Mouse (Mus musculus) MEL (cell line): ENCODE data around the gene Gins1. TPM values are rescaled to one million over a fixed set of nuclear protein-coding genes. Genes with fewer than 3 reads are reported as not detected.
A peak's percentile ranks its signal among the peaks of the same experiment; 100 is the strongest.

Experiments used
- DNase-seq: peaks from one replicate; pipeline ENCODE4 v3.0.0; 2011; ENCODE audit warnings: low read depth, low spot score
- H3K27ac ChIP-seq: 2 replicates; pipeline ENCODE4 v1.5.1; 2012; ENCODE audit warnings: low read depth, mild to moderate bottlenecking, control low read depth, low read length, moderate library complexity; ENCODE audit not compliant: control insufficient read depth
- H3K27me3 ChIP-seq, 2 experiments: fragments of 150-350 bp in 1 of 2; sonication (generic) in 1 of 2; 2 replicates each; pipeline ENCODE4 v1.6.1; 2012; ENCODE audit warnings: low read length in 2 of 2, mild to moderate bottlenecking in 2 of 2, improper control_type of control experiment in 1 of 2, moderate library complexity in 1 of 2; ENCODE audit not compliant: insufficient read depth in 2 of 2, control insufficient read depth in 1 of 2
- H3K36me3 ChIP-seq, 2 experiments: 2 replicates each; pipeline ENCODE4 v1.6.1; 2012 to 2014; ENCODE audit warnings: low read length in 2 of 2, improper control_type of control experiment in 1 of 2, inconsistent platforms in 1 of 2, mild to moderate bottlenecking in 1 of 2; ENCODE audit not compliant: insufficient read depth in 2 of 2, control insufficient read depth in 1 of 2
- H3K4me1 ChIP-seq, 2 experiments: fragments of 150-350 bp in 1 of 2; sonication (generic) in 1 of 2; 2 replicates each; pipeline ENCODE4 v1.6.1; 2012; ENCODE audit warnings: low read length in 2 of 2, improper control_type of control experiment in 1 of 2, mild to moderate bottlenecking in 1 of 2; ENCODE audit not compliant: insufficient read depth in 2 of 2, control insufficient read depth in 1 of 2
- H3K4me3 ChIP-seq, 2 experiments: fragments of 150-350 bp in 1 of 2; sonication (generic) in 1 of 2; 2 replicates each; pipeline ENCODE4 v1.5.1; 2012; ENCODE audit warnings: low read depth in 2 of 2, low read length in 2 of 2, mild to moderate bottlenecking in 2 of 2, moderate library complexity in 2 of 2, control low read depth in 1 of 2, improper control_type of control experiment in 1 of 2; ENCODE audit not compliant: control insufficient read depth in 1 of 2, insufficient read depth in 1 of 2
- H3K79me2 ChIP-seq: 2 replicates; pipeline ENCODE4 v1.6.1; 2012; ENCODE audit warnings: mild to moderate bottlenecking, low read length, moderate library complexity; ENCODE audit not compliant: control insufficient read depth, poor library complexity, insufficient read depth
- H3K9ac ChIP-seq: 2 replicates; pipeline ENCODE4 v1.6.1; 2012; ENCODE audit warnings: low read depth, mild to moderate bottlenecking, control low read depth, low read length, moderate library complexity; ENCODE audit not compliant: control insufficient read depth, poor library complexity, severe bottlenecking
- H3K9me3 ChIP-seq: fragments of 150-350 bp; sonication (generic); replicated peaks from 2 replicates; pipeline ENCODE4 v1.6.1; 2012; ENCODE audit warnings: mild to moderate bottlenecking, low read length, improper control_type of control experiment, moderate library complexity; ENCODE audit not compliant: insufficient read depth
- BHLHE40 ChIP-seq: IDR thresholded peaks from 2 replicates; pipeline ENCODE4 v1.6.1; 2012; ENCODE audit warnings: low read depth, mild to moderate bottlenecking, inconsistent platforms, low read length, improper control_type of control experiment, borderline replicate concordance
- CHD2 ChIP-seq: IDR thresholded peaks from 2 replicates; pipeline ENCODE4 v1.6.1; 2011; ENCODE audit warnings: low read length, improper control_type of control experiment
- CTCF ChIP-seq, 3 experiments: IDR thresholded peaks in 2 of 3; conservative IDR thresholded peaks in 1 of 3; 2 replicates each; pipeline ENCODE4 v1.5.1; 2011 to 2012; ENCODE audit warnings: low read length in 3 of 3, low read depth in 2 of 3, mild to moderate bottlenecking in 2 of 3, improper control_type of control experiment in 1 of 3, inconsistent platforms in 1 of 3, mixed read lengths in 1 of 3, moderate library complexity in 1 of 3; ENCODE audit not compliant: control insufficient read depth in 1 of 3, insufficient read depth in 1 of 3, poor library complexity in 1 of 3, severe bottlenecking in 1 of 3
- E2F4 ChIP-seq: IDR thresholded peaks from 2 replicates; pipeline ENCODE4 v1.6.1; 2011; ENCODE audit warnings: low read depth, low read length, improper control_type of control experiment, borderline replicate concordance
- ELF1 ChIP-seq: IDR thresholded peaks from 2 replicates; pipeline ENCODE4 v1.6.1; 2014; ENCODE audit warnings: low read depth, mild to moderate bottlenecking, inconsistent platforms, low read length, improper control_type of control experiment, moderate library complexity
- EP300 ChIP-seq, 2 experiments: IDR thresholded peaks; 2 replicates each; pipeline ENCODE4 v1.6.1; 2011; ENCODE audit warnings: improper control_type of control experiment in 2 of 2, low read length in 2 of 2, low read depth in 1 of 2, mild to moderate bottlenecking in 1 of 2
- ETS1 ChIP-seq: IDR thresholded peaks from 2 replicates; pipeline ENCODE4 v1.6.1; 2012; ENCODE audit warnings: low read depth, mild to moderate bottlenecking, inconsistent platforms, low read length, improper control_type of control experiment, moderate library complexity
- GABPA ChIP-seq: IDR thresholded peaks from 2 replicates; pipeline ENCODE4 v1.6.1; 2012; ENCODE audit warnings: low read depth, mild to moderate bottlenecking, inconsistent platforms, low read length, improper control_type of control experiment, moderate library complexity
- GATA1 ChIP-seq: IDR thresholded peaks from 2 replicates; pipeline ENCODE4 v1.6.1; 2011; ENCODE audit warnings: low read depth, low read length, improper control_type of control experiment
- HCFC1 ChIP-seq: IDR thresholded peaks from 2 replicates; pipeline ENCODE4 v1.6.1; 2012; ENCODE audit warnings: low read depth, mild to moderate bottlenecking, inconsistent platforms, low read length, improper control_type of control experiment, moderate library complexity
- JUND ChIP-seq: IDR thresholded peaks from 2 replicates; pipeline ENCODE4 v1.6.1; 2011; ENCODE audit warnings: low read depth, mild to moderate bottlenecking, improper control_type of control experiment, low read length
- KAT2A ChIP-seq: conservative IDR thresholded peaks from 2 replicates; pipeline ENCODE4 v1.6.1; 2012; ENCODE audit warnings: low read depth, low read length, improper control_type of control experiment, inconsistent platforms
- MAFK ChIP-seq: IDR thresholded peaks from 2 replicates; pipeline ENCODE4 v1.6.1; 2011; ENCODE audit warnings: low read depth, mild to moderate bottlenecking, low read length, improper control_type of control experiment, borderline replicate concordance
- MAX ChIP-seq: IDR thresholded peaks from 2 replicates; pipeline ENCODE4 v1.6.1; 2011; ENCODE audit warnings: low read length, improper control_type of control experiment
- MAZ ChIP-seq: IDR thresholded peaks from 2 replicates; pipeline ENCODE4 v1.6.1; 2012; ENCODE audit warnings: low read depth, mild to moderate bottlenecking, inconsistent platforms, low read length, improper control_type of control experiment
- MEF2A ChIP-seq: IDR thresholded peaks from 2 replicates; pipeline ENCODE4 v1.6.1; 2014; ENCODE audit warnings: low read depth, mild to moderate bottlenecking, inconsistent platforms, low read length, improper control_type of control experiment; ENCODE audit not compliant: poor library complexity, insufficient replicate concordance, severe bottlenecking; ENCODE audit errors: extremely low read depth
- MXI1 ChIP-seq: IDR thresholded peaks from 2 replicates; pipeline ENCODE4 v1.6.1; 2011; ENCODE audit warnings: mild to moderate bottlenecking, low read depth, low read length, improper control_type of control experiment
- MYB ChIP-seq: IDR thresholded peaks from 2 replicates; pipeline ENCODE4 v1.6.1; 2011; ENCODE audit warnings: mild to moderate bottlenecking, low read depth, low read length, improper control_type of control experiment
- MYC ChIP-seq: IDR thresholded peaks from 2 replicates; pipeline ENCODE4 v1.6.1; 2011; ENCODE audit warnings: low read depth, mild to moderate bottlenecking, low read length, improper control_type of control experiment, moderate library complexity
- NELFE ChIP-seq: IDR thresholded peaks from 2 replicates; pipeline ENCODE4 v1.6.1; 2011; ENCODE audit warnings: low read depth, low read length, improper control_type of control experiment
- NRF1 ChIP-seq: IDR thresholded peaks from 2 replicates; pipeline ENCODE4 v1.6.1; 2014; ENCODE audit warnings: low read depth, mild to moderate bottlenecking, inconsistent platforms, low read length, improper control_type of control experiment, moderate library complexity; ENCODE audit not compliant: poor library complexity, insufficient read depth, severe bottlenecking
- POLR2AphosphoS2 ChIP-seq: IDR thresholded peaks from 2 replicates; pipeline ENCODE4 v1.6.1; 2011; ENCODE audit warnings: low read length, improper control_type of control experiment
- POLR2AphosphoS5 ChIP-seq: IDR thresholded peaks from 2 replicates; pipeline ENCODE4 v1.6.1; 2012; ENCODE audit warnings: low read depth, borderline replicate concordance, mild to moderate bottlenecking, inconsistent platforms, low read length, moderate library complexity, mixed read lengths
- RAD21 ChIP-seq: IDR thresholded peaks from 2 replicates; pipeline ENCODE4 v1.6.1; 2011; ENCODE audit warnings: mild to moderate bottlenecking, low read depth, low read length, improper control_type of control experiment
- SIN3A ChIP-seq: IDR thresholded peaks from 2 replicates; pipeline ENCODE4 v1.6.1; 2012; ENCODE audit warnings: low read length, improper control_type of control experiment, inconsistent platforms
- SMC3 ChIP-seq: IDR thresholded peaks from 2 replicates; pipeline ENCODE4 v1.6.1; 2011; ENCODE audit warnings: low read depth, low read length, improper control_type of control experiment
- TAL1 ChIP-seq: IDR thresholded peaks from 2 replicates; pipeline ENCODE4 v1.6.1; 2012; ENCODE audit warnings: mild to moderate bottlenecking, inconsistent platforms, low read length, moderate library complexity, mixed read lengths
- TBP ChIP-seq: IDR thresholded peaks from 2 replicates; pipeline ENCODE4 v1.8.0; 2011; ENCODE audit warnings: low read depth, low read length, improper control_type of control experiment
- TCF12 ChIP-seq: IDR thresholded peaks from 2 replicates; pipeline ENCODE4 v1.6.1; 2014; ENCODE audit warnings: low read depth, mild to moderate bottlenecking, inconsistent platforms, low read length, improper control_type of control experiment, moderate library complexity
- UBTF ChIP-seq: IDR thresholded peaks from 2 replicates; pipeline ENCODE4 v1.6.1; 2012; ENCODE audit warnings: low read depth, mild to moderate bottlenecking, inconsistent platforms, low read length, improper control_type of control experiment, moderate library complexity, borderline replicate concordance; ENCODE audit not compliant: insufficient read depth
- USF1 ChIP-seq: IDR thresholded peaks from 2 replicates; pipeline ENCODE4 v1.6.1; 2014; ENCODE audit warnings: low read depth, mild to moderate bottlenecking, inconsistent platforms, low read length, improper control_type of control experiment, moderate library complexity
- USF2 ChIP-seq, 2 experiments: IDR thresholded peaks; 2 replicates each; pipeline ENCODE4 v1.6.1; 2011 to 2012; ENCODE audit warnings: improper control_type of control experiment in 2 of 2, low read length in 2 of 2, borderline replicate concordance in 1 of 2, inconsistent platforms in 1 of 2, low read depth in 1 of 2, mild to moderate bottlenecking in 1 of 2; ENCODE audit not compliant: insufficient read depth in 1 of 2
- ZC3H11A ChIP-seq: IDR thresholded peaks from 2 replicates; pipeline ENCODE4 v1.6.1; 2012; ENCODE audit warnings: low read depth, mild to moderate bottlenecking, inconsistent platforms, low read length, improper control_type of control experiment
- ZKSCAN1 ChIP-seq: IDR thresholded peaks from 2 replicates; pipeline ENCODE4 v1.6.1; 2012; ENCODE audit warnings: low read depth, mild to moderate bottlenecking, inconsistent platforms, low read length, improper control_type of control experiment, moderate library complexity
- ZMIZ1 ChIP-seq: IDR thresholded peaks from 2 replicates; pipeline ENCODE4 v1.6.1; 2012; ENCODE audit warnings: low read depth, mild to moderate bottlenecking, inconsistent platforms, low read length, improper control_type of control experiment, moderate library complexity
- ZNF384 ChIP-seq: IDR thresholded peaks from 2 replicates; pipeline ENCODE4 v1.6.1; 2012; ENCODE audit warnings: low read depth, mild to moderate bottlenecking, inconsistent platforms, low read length, improper control_type of control experiment
- polyA plus RNA-seq, 2 experiments: library from polyadenylated mRNA; stranded (reverse) in 1 of 2; unstranded in 1 of 2; fragments of >175 nt in 1 of 2; fragments of >200 nt in 1 of 2; gene quantifications; 2 replicates each; pipeline versions ENCODE4 v1.2.1 to v1.2.4; 2012; ENCODE audit warnings: low replicate concordance in 2 of 2, low read depth in 1 of 2; ENCODE audit not compliant: insufficient read length in 2 of 2, insufficient read depth in 1 of 2, missing spikeins in 1 of 2
- total RNA-seq: library from RNA; depleted of rRNA; stranded (reverse); fragments of 300-350 nt; gene quantifications from 2 replicates; pipeline ENCODE4 v1.2.3, GENCODE M21; 2012

Gene Gins1
- total and polyA plus RNA-seq, 3 experiments: 64.8 to 68.7 TPM; not detected in 1

DNA sequence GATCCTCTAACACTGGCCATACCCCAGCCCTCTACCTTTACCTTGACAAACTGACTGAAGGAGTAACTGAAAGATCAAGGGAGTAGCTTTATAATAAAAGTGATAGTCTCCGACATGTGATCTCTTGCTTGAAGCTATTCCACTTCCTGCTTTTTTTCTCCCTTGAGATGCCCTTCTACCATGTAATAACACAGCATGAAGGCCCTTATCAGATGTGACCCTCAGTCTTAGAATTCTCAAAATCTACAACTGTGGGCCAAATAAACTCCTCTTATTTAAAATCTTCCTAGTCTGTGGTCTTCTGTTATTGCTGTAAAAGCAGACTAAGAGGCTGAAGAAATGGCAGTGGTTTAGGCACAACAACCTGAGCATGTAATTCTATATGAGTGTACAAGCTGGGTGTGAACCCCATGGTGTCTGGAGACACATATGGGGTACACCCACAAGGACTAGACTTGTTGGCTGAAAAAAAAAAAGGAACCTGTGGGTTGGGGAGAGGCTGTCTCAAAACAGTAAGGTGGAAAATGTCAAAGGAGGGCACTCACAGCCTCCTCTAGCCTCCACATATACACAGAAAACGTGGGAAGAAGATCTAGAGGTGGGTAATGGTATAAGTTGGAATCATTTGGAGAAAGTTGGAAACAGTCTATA is 10.5 kb upstream of the Gins1 start:
- H3K4me1 ChIP-seq: peaks cover 11 to 18% of the 10 kb centered on the region in 2 experiments
- H3K79me2 ChIP-seq: no peaks in the 10 kb centered on the region
- H3K9ac ChIP-seq: no peak overlapping the region
- peak overlapping the region in 1 of 2 experiments; percentile 28; a peak in 1 of 4 replicates for H3K4me3 ChIP-seq
- peaks cover 0 to 17% of the 10 kb centered on the region in 2 experiments; a peak in 3 of 4 replicates for H3K36me3 ChIP-seq
- no peaks in the 10 kb centered on the region for H3K27me3 ChIP-seq
- no peaks in the 10 kb centered on the region for H3K9me3 ChIP-seq
- peak; percentile 75 for DNase-seq
- peak overlapping the region; percentile 67 for H3K27ac ChIP-seq
- 0 out of 4 replicates have a peak, but pooled peaks of 1 of the 2 experiments have one; percentile 11 for TF ChIP-seq EP300 (IDR thresholded peaks at IDR 0.05; ENCODE audit: low read depth in 1 of 2, low read length in 2 of 2)
- no peak for TF ChIP-seq MYC
- TF ChIP-seq JUND: no peak
- TF ChIP-seq ZKSCAN1: no peak
- 0 out of 2 replicates have a peak, but pooled peaks have one; percentile 9 for TF ChIP-seq SMC3
- TF ChIP-seq ZC3H11A: no peak
- TF ChIP-seq BHLHE40: no peak
- TF ChIP-seq TCF12: no peak
- no peak for TF ChIP-seq MAFK
- TF ChIP-seq CHD2: no peak; the same call in 1 of the 2 replicates
- no peak for TF ChIP-seq MYB
- TF ChIP-seq GABPA: no peak
- no peak for TF ChIP-seq ZMIZ1
- 0 out of 2 replicates have a peak, but pooled peaks have one; percentile 21 for TF ChIP-seq NELFE
- TF ChIP-seq RAD21: no peak
- no peak for TF ChIP-seq USF2 (IDR thresholded peaks at IDR 0.05; ENCODE audit: borderline replicate concordance in 1 of 2, insufficient read depth in 1 of 2, low read depth in 1 of 2, low read length in 2 of 2)
- TF ChIP-seq MAZ: no peak
- TF ChIP-seq SIN3A: peak; percentile 66
- TF ChIP-seq ZNF384: peak; percentile 84
- peak; percentile 71 for TF ChIP-seq USF1
- TF ChIP-seq ETS1: peak; percentile 46; the same call in 1 of the 2 replicates
- no peak for TF ChIP-seq UBTF
- no peak for TF ChIP-seq HCFC1
- TF ChIP-seq GATA1: peak; percentile 74
- no peak for TF ChIP-seq E2F4
- TF ChIP-seq POLR2AphosphoS5: no peak
- no peak for TF ChIP-seq NRF1
- no peak for TF ChIP-seq MEF2A
- TF ChIP-seq CTCF (IDR thresholded peaks at IDR 0.05 in 2 of 3, conservative IDR thresholded peaks at IDR 0.05 in 1 of 3; ENCODE audit: control insufficient read depth in 1 of 3, insufficient read depth in 1 of 3, low read depth in 2 of 3, low read length in 3 of 3, poor library complexity in 1 of 3, severe bottlenecking in 1 of 3): no peak
- TF ChIP-seq MXI1: peak; percentile 39; the same call in 1 of the 2 replicates
- TF ChIP-seq MAX: peak; percentile 48; the same call in 1 of the 2 replicates
- no peak for TF ChIP-seq POLR2AphosphoS2
- peak; percentile 74 for TF ChIP-seq ELF1
- TF ChIP-seq KAT2A: no peak
- no peak for TF ChIP-seq TBP
- TF ChIP-seq TAL1: no peak
